Mouse (Mus musculus) liver, adult 2 months (tissue): ENCODE measurements around the gene Slc25a29. TPM values are rescaled to one million over a fixed set of nuclear protein-coding genes. Genes with fewer than 3 reads are reported as not detected.
A peak's percentile ranks its signal among the peaks of the same experiment; 100 is the strongest.

Experiments used
- DNase-seq: peaks from one replicate; pipeline ENCODE4 v3.0.0-alpha.2; 2011; ENCODE audit warnings: low read depth, low spot score; ENCODE audit errors: extremely low read depth
- H3K27ac ChIP-seq: fragments of 200-500 bp; replicated peaks from 2 replicates; pipeline ENCODE4 v1.5.1; 2012; ENCODE audit warnings: low read depth, mild to moderate bottlenecking, control low read depth, inconsistent platforms, low read length; ENCODE audit not compliant: insufficient read depth
- H3K27me3 ChIP-seq: fragments of 200-500 bp; 2 replicates; pipeline ENCODE4 v1.6.1; 2012; ENCODE audit warnings: mild to moderate bottlenecking, moderate library complexity, low read length, inconsistent platforms; ENCODE audit not compliant: control insufficient read depth, insufficient read depth
- H3K36me3 ChIP-seq: fragments of 200-500 bp; 2 replicates; pipeline ENCODE4 v1.6.1; 2012; ENCODE audit warnings: low read length, inconsistent platforms; ENCODE audit not compliant: control insufficient read depth, insufficient read depth
- H3K4me1 ChIP-seq: fragments of 200-500 bp; 2 replicates; pipeline ENCODE4 v1.6.1; 2011; ENCODE audit warnings: low read length; ENCODE audit not compliant: control insufficient read depth, insufficient read depth
- H3K4me3 ChIP-seq: fragments of 200-500 bp; 2 replicates; pipeline ENCODE4 v1.5.1; 2011; ENCODE audit warnings: low read depth, mild to moderate bottlenecking, control low read depth, low read length, moderate library complexity; ENCODE audit not compliant: insufficient read depth
- H3K79me2 ChIP-seq: fragments of 200-500 bp; 2 replicates; pipeline ENCODE4 v1.6.1; 2012; ENCODE audit warnings: inconsistent platforms, mild to moderate bottlenecking, low read length, moderate library complexity; ENCODE audit not compliant: control insufficient read depth, insufficient read depth
- H3K9ac ChIP-seq: fragments of 200-500 bp; 2 replicates; pipeline ENCODE4 v1.6.1; 2012; ENCODE audit warnings: low read depth, mild to moderate bottlenecking, control low read depth, inconsistent platforms, low read length
- CTCF ChIP-seq: fragments of 200-500 bp; IDR thresholded peaks from 2 replicates; pipeline ENCODE4 v1.5.1; 2011; ENCODE audit warnings: low read depth, low read length, control low read depth
- POLR2A ChIP-seq: fragments of 200-500 bp; IDR thresholded peaks from 2 replicates; pipeline ENCODE4 v1.6.1; 2011; ENCODE audit warnings: low read length, control low read depth; ENCODE audit not compliant: insufficient read depth; ENCODE audit errors: extremely low read depth
- WGBS: fragments of 180-500 bp; shearing (Covaris S2); methylation state at CpG from one replicate; pipeline ENCODE4 v1.1.7; 2018; 5-methylcytosine and 5-hydroxymethylcytosine counted together
- polyA plus RNA-seq: library from polyadenylated mRNA; depleted of rRNA; stranded (reverse); fragments of >200 nt; gene quantifications from 2 replicates; pipeline ENCODE4 v1.2.3, GENCODE M21; 2012; rRNA removed
- total RNA-seq: library from RNA; depleted of rRNA; stranded (reverse); fragments of >200 nt; gene quantifications from 2 replicates; pipeline ENCODE4 v1.2.3, GENCODE M21; 2014; rRNA removed

The Slc25a29 gene
- total RNA-seq, result 1.9 and 2.1 TPM in 2 replicates
- polyA plus RNA-seq, result 5.2 and 5.4 TPM in 2 replicates

DNA sequence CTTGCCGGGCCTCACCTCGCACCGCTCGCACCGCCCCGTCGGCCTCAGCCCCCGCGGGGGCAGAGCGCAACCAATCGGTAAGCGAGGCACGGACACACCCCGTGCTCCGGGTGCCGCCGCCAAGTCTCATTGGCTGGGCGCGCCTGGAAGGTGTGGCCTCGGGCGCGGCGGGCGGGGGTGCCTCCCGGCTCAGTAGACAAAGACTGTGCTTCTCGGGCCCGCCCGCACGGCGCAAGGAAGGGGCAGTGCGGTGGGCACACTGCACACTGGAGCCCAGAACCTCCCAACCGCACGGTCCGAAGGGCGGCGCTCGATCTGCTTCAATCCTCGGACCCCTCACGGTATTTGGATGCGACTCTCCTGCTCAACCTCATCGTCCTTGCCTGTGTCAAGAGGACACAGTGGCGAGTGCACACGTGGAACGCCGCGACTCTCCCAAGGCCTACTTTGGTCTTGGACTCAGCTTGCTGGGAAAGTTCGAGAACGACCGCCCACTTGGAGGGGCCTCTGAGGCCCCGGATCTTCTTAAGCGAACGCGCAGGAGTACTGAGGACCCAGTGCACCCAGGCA is at the start of gene Slc25a29, which contains the start of gene Slc25a47:
Slc25a29 (minus strand) TSS at position 44 of the 570 bp plus-strand sequence.
Slc25a47 (plus strand) TSS at position 207 of the 570 bp plus-strand sequence.
- H3K79me2 ChIP-seq, result peaks cover 18% of the 10 kb centered on the region; the same call in 1 of the 2 replicates
- H3K27me3 ChIP-seq, result no peaks in the 10 kb centered on the region
- TF ChIP-seq CTCF, result no peak
- peak; percentile 79 for TF ChIP-seq POLR2A
- peak within 1 kb of the TSS; percentile 84 for H3K9ac ChIP-seq
- H3K36me3 ChIP-seq, result no peaks in the 10 kb centered on the region
- peak within 1 kb of the TSS; percentile 81 for H3K4me3 ChIP-seq
- under 1% methylated on average over 52 of the region's 53 CpGs for WGBS
- H3K4me1 ChIP-seq, result peaks cover 21% of the 10 kb centered on the region
- peak; percentile 86 for DNase-seq
- H3K27ac ChIP-seq, result peak within 1 kb of the TSS; percentile 84

- WGBS, result 94% methylated on average over 8 of the region's 8 CpGs
- Histone ChIP-seq H3K27ac (no peak overlapping the region), H3K4me3 (no peak overlapping the region), H3K4me1 (peaks cover 10% of the 10 kb centered on the region), H3K9ac (no peak overlapping the region), H3K79me2 (peaks cover 6% of the 10 kb centered on the region), H3K36me3 (peaks cover 26% of the 10 kb centered on the region), H3K27me3 (no peaks in the 10 kb centered on the region)
- no peak for TF ChIP-seq CTCF
- TF ChIP-seq POLR2A, result no peak
- no peak for DNase-seq
These were observed 47.1 kb upstream of the Slc25a29 start for GRCm38 (mm10) chr12:108882776-108883175.

- H3K27ac ChIP-seq, result no peak overlapping the region
- no peak for DNase-seq
- no peak for TF ChIP-seq POLR2A
- TF ChIP-seq CTCF, result no peak
- no peak overlapping the region for H3K9ac ChIP-seq
- H3K79me2 ChIP-seq, result peaks cover 4% of the 10 kb centered on the region
- H3K36me3 ChIP-seq, result peaks cover 18% of the 10 kb centered on the region
- no peaks in the 10 kb centered on the region for H3K27me3 ChIP-seq
- H3K4me3 ChIP-seq, result no peak overlapping the region
- H3K4me1 ChIP-seq, result no peaks in the 10 kb centered on the region
- WGBS, result 93% methylated on average over 3 of the region's 3 CpGs
These were observed 45.5 kb upstream of the Slc25a29 start for GRCm38 (mm10) chr12:108881192-108881591.

DNA sequence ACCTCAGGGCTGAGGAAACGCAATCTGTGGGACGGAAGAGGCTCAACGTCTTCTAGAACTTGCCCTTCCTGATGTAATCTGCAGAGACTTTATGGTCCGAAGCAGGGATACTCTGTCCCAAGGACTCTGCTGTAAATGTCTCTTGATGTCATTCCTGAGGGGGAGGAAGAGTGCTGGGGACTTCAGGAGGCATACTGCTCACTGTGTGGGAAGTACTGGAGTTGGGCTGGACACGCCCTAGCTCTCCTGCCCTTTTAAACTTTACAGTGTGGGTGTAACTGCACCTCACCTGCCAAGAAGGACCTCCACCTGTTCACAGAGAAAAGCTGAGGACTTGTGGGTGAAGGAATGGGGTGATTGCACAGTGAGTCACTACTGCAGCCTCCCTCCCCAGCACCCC is 44.9 kb upstream of the Slc25a29 start:
- no peaks in the 10 kb centered on the region for H3K4me1 ChIP-seq
- WGBS, result 95% methylated on average over 5 of the region's 5 CpGs
- no peak overlapping the region for H3K9ac ChIP-seq
- H3K27ac ChIP-seq, result no peak overlapping the region
- H3K4me3 ChIP-seq, result no peak overlapping the region
- H3K27me3 ChIP-seq, result no peaks in the 10 kb centered on the region
- peaks cover 4% of the 10 kb centered on the region; the same call in 1 of the 2 replicates for H3K79me2 ChIP-seq
- TF ChIP-seq CTCF (no peak), POLR2A (no peak)
- DNase-seq, result no peak
- peaks cover 18% of the 10 kb centered on the region for H3K36me3 ChIP-seq

- TF ChIP-seq POLR2A (no peak), CTCF (no peak)
- Histone ChIP-seq H3K4me1 (no peaks in the 10 kb centered on the region), H3K4me3 (no peak overlapping the region), H3K27ac (no peak overlapping the region), H3K79me2 (no peaks in the 10 kb centered on the region), H3K36me3 (peaks cover 21% of the 10 kb centered on the region), H3K9ac (no peak overlapping the region), H3K27me3 (no peaks in the 10 kb centered on the region)
- no peak for DNase-seq
- WGBS, result 93% methylated on average over 4 of the region's 4 CpGs
These were observed 43.5 kb upstream of the Slc25a29 start for GRCm38 (mm10) chr12:108879138-108879537.

DNA sequence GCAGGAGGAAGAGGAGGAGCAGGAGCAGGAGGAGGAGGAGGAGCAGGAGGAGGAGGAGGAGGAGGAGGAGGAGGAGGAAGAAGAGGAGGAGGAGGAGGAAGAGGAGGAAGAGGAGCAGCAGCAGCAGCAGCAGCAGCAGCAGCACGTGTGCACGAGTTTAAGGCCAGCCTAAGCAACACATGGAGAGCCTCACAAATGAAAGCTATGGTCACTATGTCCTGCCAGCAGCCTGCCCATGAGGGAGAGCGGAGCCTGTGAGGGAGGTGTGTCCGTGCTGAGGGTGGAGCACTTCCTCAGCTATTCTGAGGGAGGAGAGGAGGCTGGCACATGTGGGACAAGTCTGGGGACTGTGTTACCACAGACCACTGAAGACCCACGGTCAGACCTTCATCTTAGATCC is 37.4 kb upstream of the Slc25a29 start:
- no peak overlapping the region for H3K4me3 ChIP-seq
- H3K79me2 ChIP-seq, result no peaks in the 10 kb centered on the region
- no peaks in the 10 kb centered on the region for H3K4me1 ChIP-seq
- H3K9ac ChIP-seq, result no peak overlapping the region
- H3K36me3 ChIP-seq, result peaks cover 28% of the 10 kb centered on the region
- WGBS, result 84% methylated on average over 5 of the region's 5 CpGs
- DNase-seq, result no peak
- no peak overlapping the region for H3K27ac ChIP-seq
- TF ChIP-seq POLR2A, result no peak
- no peak for TF ChIP-seq CTCF
- H3K27me3 ChIP-seq, result no peaks in the 10 kb centered on the region
